Mouse (Mus musculus) midbrain, embryonic 12.5 days (tissue): Measurements from ENCODE around the gene Rab4b. TPM values are rescaled to one million over a fixed set of nuclear protein-coding genes. Genes with fewer than 3 reads are reported as not detected.

Source experiments
- ATAC-seq: fragments of 200-750 bp; cut with Nextera tagmentation; 2 replicates; pipeline ENCODE4 v1.8.0; 2017; ENCODE audit warnings: low read depth, moderate TSS enrichment, moderate library complexity; ENCODE audit not compliant: low FRiP score
- H3K27ac ChIP-seq: fragments of 300-500 bp; sonication (generic); replicated peaks from 2 replicates; pipeline ENCODE4 v1.5.1; 2016; ENCODE audit warnings: mild to moderate bottlenecking
- H3K27me3 ChIP-seq: fragments of 300-500 bp; sonication (generic); 2 replicates; pipeline ENCODE4 v1.6.1; 2016; ENCODE audit warnings: mild to moderate bottlenecking
- H3K36me3 ChIP-seq: fragments of 300-500 bp; sonication (generic); 2 replicates; pipeline ENCODE4 v1.6.1; 2016
- H3K4me1 ChIP-seq: fragments of 300-500 bp; sonication (generic); 2 replicates; pipeline ENCODE4 v1.6.1; 2016
- H3K4me2 ChIP-seq: fragments of 300-500 bp; sonication (generic); replicated peaks from 2 replicates; pipeline ENCODE4 v1.6.1; 2016; ENCODE audit warnings: mild to moderate bottlenecking, moderate library complexity
- H3K4me3 ChIP-seq: fragments of 300-500 bp; sonication (generic); 2 replicates; pipeline ENCODE4 v1.5.1; 2016; ENCODE audit warnings: mild to moderate bottlenecking
- H3K9ac ChIP-seq: fragments of 300-500 bp; sonication (generic); replicated peaks from 2 replicates; pipeline ENCODE4 v1.6.1; 2016; ENCODE audit warnings: mild to moderate bottlenecking, moderate library complexity
- H3K9me3 ChIP-seq: fragments of 300-500 bp; sonication (generic); 2 replicates; pipeline ENCODE4 v1.6.1; 2016; ENCODE audit warnings: mild to moderate bottlenecking
- WGBS: fragments of 180-500 bp; shearing (Covaris S2); methylation state at CpG from one replicate; pipeline ENCODE4 v1.1.7; 2016; 5-methylcytosine and 5-hydroxymethylcytosine counted together
- polyA plus RNA-seq: library from polyadenylated mRNA; unstranded; fragments of >200 nt; fragmentation: Nextera tagmentation; extraction: Ambion mirVana; gene quantifications from 2 replicates; pipeline ENCODE4 v1.2.1, GENCODE M21; 2016

The Rab4b gene
- 82.9 and 83.0 TPM in 2 replicates for polyA plus RNA-seq

DNA sequence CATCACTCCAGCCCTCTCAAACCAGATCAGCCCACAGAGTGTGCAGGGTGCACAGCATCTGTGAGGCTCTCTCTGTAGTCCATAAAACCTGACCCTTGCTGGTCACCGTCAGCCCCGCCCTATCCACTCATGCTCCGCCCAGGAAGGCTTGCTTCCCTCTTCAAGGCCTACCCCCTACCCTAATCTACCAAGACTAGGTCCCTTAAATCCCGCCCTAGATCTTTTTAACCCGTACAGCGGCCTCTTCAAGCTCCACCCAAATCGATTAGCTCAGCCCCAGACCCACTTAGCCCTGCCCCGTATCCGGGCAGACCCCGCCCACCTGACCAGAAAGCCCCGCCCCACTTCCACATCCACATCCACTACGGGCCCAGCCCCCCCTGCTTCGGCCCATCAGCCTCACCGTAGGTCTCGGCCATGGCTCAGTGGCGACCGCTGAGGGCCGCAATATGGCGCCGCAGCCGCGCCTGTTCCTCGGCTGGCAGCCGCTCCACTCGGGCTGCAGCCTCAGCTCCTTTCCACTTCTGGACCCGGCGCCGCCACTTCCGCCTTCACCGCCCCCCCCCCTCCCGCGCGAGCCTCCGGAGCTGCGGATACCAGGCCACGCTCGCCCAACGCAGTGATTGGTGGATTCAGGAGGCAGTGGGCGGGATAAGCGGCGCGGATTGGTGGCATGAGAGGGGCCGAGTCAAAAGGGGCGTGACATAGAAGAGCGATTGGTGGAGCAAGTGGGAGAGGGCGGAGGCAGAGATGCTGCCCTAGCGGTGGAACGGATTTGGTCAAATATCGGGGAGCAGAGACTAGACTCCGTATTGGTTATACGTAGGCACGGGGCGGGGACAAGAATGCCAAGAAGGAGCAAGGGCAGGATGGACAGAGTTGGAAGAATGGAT, at the start of gene Rab4b:
Rab4b (minus strand) TSS at position 573 of the 893 bp plus-strand sequence.
- peak; percentile 98 for ATAC-seq
- Histone ChIP-seq H3K4me1 (peaks cover 12% of the 10 kb centered on the region), H3K9me3 (no peaks in the 10 kb centered on the region), H3K4me3 (peak within 1 kb of the TSS; percentile 72), H3K36me3 (peaks cover 23% of the 10 kb centered on the region), H3K27ac (peak within 1 kb of the TSS; percentile 93), H3K9ac (peak within 1 kb of the TSS; percentile 58), H3K4me2 (peak within 1 kb of the TSS; percentile 55), H3K27me3 (no peaks in the 10 kb centered on the region)
- under 1% methylated on average over 51 of the region's 53 CpGs for WGBS

DNA sequence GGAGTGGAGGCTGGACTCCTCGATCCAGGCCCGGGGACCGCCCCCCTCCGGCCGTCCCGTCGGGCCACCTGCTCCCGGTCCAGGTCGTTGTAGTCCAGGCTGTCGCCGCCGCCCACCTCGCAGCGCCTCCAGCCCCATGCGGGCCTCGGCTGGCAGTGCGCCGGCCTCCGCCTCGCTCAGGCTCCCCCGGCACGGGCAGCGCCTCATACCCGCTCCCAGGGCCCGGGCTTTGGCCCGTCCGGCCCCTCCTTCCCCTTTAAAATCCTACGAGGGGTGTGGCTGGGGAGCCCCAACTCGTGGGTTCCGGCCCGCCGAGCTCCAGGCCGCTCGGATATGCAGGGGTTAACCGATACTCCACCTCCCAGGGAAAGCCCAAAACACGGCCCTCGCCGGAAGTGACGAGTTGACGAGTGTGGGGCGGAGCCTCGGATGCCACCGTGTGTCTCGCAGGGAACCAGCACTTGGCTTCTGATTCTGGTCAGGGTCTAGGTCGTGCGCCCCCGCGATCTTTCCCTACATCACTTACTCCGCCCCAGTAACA, 49.7 kb upstream of the Rab4b start, which contains the start of gene Itpkc:
Itpkc (minus strand) TSS at position 381 of the 541 bp plus-strand sequence.
- Histone ChIP-seq H3K4me1 (peaks cover 54% of the 10 kb centered on the region), H3K9ac (peak within 1 kb of the TSS; percentile 85)
- under 1% methylated on average over 47 of the region's 49 CpGs for WGBS

DNA sequence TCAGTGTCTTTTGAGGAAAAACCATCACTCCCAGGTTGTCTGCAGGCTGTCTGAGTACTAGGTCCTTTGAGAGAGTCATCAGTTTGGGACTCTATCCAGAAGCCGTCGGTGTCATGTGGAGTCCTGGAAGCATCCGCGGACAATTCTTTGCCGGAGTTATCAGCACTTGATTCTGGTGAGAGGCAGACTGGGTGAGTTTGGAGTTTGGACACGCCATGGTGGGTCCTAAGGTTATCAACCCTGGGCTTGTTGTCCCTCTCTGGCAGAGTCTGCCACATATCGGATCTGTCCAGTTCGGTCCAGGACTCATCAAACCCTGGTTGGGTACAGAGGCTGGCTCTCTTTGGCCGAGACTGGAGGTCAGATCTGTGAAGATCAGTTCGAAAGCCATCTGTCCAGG, 49.0 kb upstream of the Rab4b start:
- WGBS: under 1% methylated on average over 10 of the region's 10 CpGs
- Histone ChIP-seq H3K4me2 (peak overlapping the region; percentile 91), H3K27me3 (no peaks in the 10 kb centered on the region), H3K9ac (peak overlapping the region; percentile 85), H3K4me3 (peak overlapping the region; percentile 72), H3K27ac (peak overlapping the region; percentile 81), H3K4me1 (peaks cover 55% of the 10 kb centered on the region), H3K36me3 (no peaks in the 10 kb centered on the region), H3K9me3 (no peaks in the 10 kb centered on the region)
- no peak for ATAC-seq

More for the DNA sequence above, 49.7 kb upstream of the Rab4b start, which contains the start of gene Itpkc:
- Histone ChIP-seq H3K36me3 (no peaks in the 10 kb centered on the region), H3K27ac (peak within 1 kb of the TSS; percentile 81), H3K27me3 (no peaks in the 10 kb centered on the region), H3K9me3 (no peaks in the 10 kb centered on the region), H3K4me2 (peak within 1 kb of the TSS; percentile 91), H3K4me3 (peak within 1 kb of the TSS; percentile 72)
- peak; percentile 77 for ATAC-seq

DNA sequence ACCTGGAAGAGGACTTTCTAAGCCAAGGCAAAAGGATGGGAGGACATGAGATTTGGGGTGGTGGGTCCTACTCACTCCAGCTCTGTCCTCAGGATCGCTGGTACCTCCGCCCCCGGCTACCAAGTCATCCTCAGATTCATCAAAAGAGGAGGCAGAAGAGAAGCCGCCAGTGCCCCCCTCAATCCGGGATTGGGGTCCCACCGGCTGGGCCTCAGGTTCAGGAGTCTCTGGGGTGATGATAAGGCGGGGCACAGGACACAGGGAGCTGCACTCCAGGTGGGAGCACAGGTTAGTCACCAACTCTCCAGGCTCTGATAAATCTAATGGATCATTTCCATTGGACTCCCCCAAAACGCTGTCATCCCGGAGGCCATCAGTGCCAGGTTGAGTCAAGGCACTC, 48.6 kb upstream of the Rab4b start:
- Histone ChIP-seq H3K27ac (no peak overlapping the region), H3K36me3 (no peaks in the 10 kb centered on the region), H3K9ac (peak overlapping the region; percentile 85), H3K4me3 (peak overlapping the region; percentile 72), H3K4me1 (peaks cover 51% of the 10 kb centered on the region), H3K4me2 (peak overlapping the region; percentile 91), H3K27me3 (no peaks in the 10 kb centered on the region), H3K9me3 (no peaks in the 10 kb centered on the region)
- WGBS: 26% methylated on average over 9 of the region's 9 CpGs
- no peak for ATAC-seq

DNA sequence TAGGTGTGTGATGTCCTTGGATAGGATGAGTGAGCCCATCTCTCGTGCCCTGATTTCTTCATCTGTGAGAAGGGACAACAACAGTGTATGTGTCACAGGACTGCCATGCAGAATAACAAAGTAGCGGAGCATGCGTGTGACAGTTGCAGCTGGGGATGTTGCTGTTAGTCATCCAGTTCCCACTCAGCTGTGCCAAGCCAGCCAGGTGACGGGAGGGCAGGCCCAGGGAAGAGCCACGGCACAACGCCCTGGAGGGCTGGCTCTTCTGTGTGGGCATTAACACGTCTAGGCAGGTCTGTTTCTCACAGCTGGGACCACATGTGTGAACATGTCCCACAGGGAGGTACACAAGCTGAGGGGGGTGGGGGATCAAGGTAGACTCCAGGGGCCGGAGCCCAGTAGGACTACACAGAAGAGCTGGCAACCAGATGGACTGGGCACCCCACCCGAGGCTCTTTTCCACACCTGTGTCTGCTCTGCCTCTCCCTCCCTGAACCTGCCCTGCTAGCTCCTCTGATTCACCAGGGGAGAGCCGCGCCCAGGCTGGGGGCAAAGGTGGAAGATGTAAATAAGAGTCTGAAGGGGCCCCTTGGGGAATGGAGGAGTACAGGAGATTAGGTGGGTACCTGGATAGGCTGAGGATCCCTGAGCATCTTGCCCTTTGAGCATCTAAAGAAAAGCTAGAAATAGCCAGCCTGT, 46.3 kb upstream of the Rab4b start:
- Histone ChIP-seq H3K27me3 (no peaks in the 10 kb centered on the region), H3K9me3 (no peaks in the 10 kb centered on the region), H3K4me2 (peak overlapping the region; percentile 91), H3K4me3 (peak overlapping the region; percentile 4), H3K4me1 (peaks cover 51% of the 10 kb centered on the region), H3K27ac (no peak overlapping the region), H3K36me3 (0 out of 2 replicates have a peak, but pooled peaks cover under 1% of the 10 kb centered on the region), H3K9ac (peak overlapping the region; percentile 43)
- 83% methylated on average over 11 of the region's 11 CpGs for WGBS
- ATAC-seq: no peak

DNA sequence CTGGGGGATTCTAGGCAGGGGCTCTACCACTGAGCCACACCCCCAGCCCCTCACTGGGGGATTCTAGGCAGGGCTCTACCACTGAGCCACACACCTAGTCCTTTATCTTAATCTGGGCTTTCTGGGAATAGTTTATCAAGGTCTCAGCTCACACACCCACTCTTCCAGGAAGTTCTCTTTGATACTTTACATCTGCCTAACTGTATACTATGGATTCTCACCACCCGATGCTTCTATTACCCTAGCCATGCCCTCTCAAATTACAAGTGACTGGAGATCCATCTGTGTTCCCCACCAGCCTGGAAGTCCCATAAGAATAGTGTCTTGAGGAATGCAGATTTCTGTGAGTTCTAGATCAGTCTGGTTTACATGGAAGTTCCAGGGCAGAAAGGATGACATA, 43.8 kb upstream of the Rab4b start:
- no peak for ATAC-seq
- Histone ChIP-seq H3K9ac (no peak overlapping the region), H3K27ac (no peak overlapping the region), H3K27me3 (no peaks in the 10 kb centered on the region), H3K9me3 (no peaks in the 10 kb centered on the region), H3K4me2 (no peak overlapping the region), H3K4me3 (no peak overlapping the region), H3K36me3 (peaks cover 19% of the 10 kb centered on the region), H3K4me1 (peaks cover 42% of the 10 kb centered on the region)
- WGBS: 85% methylated on average over 1 of the region's 1 CpGs

DNA sequence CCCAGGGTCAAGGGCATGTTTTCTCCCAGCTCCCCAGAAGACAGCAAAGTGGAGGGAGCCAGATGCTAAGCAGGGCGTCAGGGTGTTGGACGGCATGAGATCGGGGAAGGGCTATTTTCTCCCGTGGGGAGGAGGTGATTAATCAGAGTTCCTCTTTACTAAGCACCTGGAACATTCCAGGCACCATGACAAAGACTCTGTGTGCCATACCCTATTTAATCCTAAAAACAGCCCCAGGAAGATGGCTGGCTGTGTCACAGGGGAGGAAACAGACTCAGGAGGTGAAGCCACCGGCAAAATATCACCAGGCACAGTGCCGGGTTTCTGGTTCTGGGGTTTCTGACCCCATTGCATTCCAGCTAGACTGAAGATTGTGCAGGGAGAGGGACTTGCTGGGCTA, 43.2 kb upstream of the Rab4b start:
- Histone ChIP-seq H3K9me3 (no peaks in the 10 kb centered on the region), H3K27ac (no peak overlapping the region), H3K4me2 (no peak overlapping the region), H3K4me3 (no peak overlapping the region), H3K4me1 (peaks cover 36% of the 10 kb centered on the region), H3K27me3 (no peaks in the 10 kb centered on the region), H3K9ac (no peak overlapping the region), H3K36me3 (peaks cover 25% of the 10 kb centered on the region)
- 88% methylated on average over 6 of the region's 6 CpGs for WGBS
- ATAC-seq: no peak

DNA sequence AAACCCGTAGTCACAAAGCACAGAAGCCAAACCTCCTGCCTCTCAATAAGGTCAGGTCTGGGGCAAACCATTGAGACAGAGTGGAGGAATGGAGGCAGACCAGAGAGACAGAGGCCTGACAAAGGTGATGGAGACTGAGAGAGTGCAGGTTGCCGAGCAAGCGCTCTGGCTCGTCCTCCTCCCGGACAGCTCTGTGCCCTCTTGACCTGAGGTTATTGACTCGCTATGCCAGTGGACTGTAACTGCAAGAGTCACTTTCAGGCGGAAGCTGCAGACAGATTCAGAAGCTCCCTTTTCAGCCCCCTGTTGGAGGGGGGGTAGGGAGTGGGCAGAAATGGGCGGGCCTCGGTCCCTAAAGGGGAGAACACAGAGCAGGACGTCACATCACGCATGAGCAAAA, 41.2 kb upstream of the Rab4b start:
- Histone ChIP-seq H3K4me1 (peaks cover 16% of the 10 kb centered on the region), H3K9ac (no peak overlapping the region), H3K27me3 (no peaks in the 10 kb centered on the region), H3K36me3 (peaks cover 37% of the 10 kb centered on the region), H3K4me2 (no peak overlapping the region), H3K4me3 (no peak overlapping the region), H3K9me3 (no peaks in the 10 kb centered on the region), H3K27ac (no peak overlapping the region)
- WGBS: 86% methylated on average over 11 of the region's 11 CpGs
- ATAC-seq: no peak

DNA sequence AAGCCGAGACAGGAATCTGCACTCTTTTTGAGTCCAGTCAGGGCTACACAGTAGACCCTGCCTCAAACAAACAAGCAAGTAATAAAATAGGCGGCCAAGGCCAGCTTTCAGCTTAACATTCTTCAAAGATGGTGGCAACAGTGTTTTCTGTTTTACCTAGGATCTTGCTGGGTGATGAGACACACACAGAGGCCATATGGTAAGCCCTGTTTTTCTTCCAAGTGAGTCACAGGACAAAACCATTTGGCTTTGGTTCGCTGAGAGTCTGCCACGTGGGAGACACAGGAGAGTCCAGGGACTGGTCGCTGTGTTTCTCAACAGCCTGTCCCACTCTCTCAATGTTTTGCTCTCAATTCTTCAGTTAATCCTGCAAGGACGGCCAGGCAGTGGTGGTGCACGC, 39.9 kb upstream of the Rab4b start:
- Histone ChIP-seq H3K4me3 (no peak overlapping the region), H3K27ac (no peak overlapping the region), H3K36me3 (peaks cover 46% of the 10 kb centered on the region), H3K4me2 (no peak overlapping the region), H3K9me3 (no peaks in the 10 kb centered on the region), H3K4me1 (peaks cover 3% of the 10 kb centered on the region; the same call in 1 of the 2 replicates), H3K9ac (no peak overlapping the region), H3K27me3 (no peaks in the 10 kb centered on the region)
- WGBS: 85% methylated on average over 7 of the region's 7 CpGs
- ATAC-seq: no peak

DNA sequence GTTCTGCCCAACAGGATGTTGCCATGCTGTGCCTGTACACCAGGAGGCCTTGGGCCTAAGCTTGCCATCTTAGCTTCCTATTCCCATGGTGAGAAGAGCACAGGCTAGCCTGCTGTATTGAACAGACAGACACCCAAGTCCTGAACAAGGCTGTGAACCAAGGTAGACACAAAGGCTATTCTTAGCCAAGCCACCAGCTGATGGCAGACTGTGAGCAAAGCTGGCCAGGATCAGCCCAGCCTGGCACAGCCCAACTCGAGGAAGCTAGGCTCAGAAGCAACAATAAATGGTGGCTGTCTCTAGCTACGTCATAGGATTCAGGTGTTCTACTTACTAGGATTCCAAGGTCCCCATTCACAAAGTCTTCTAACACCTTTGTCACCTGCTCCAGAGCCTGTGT, 33.9 kb upstream of the Rab4b start:
- ATAC-seq: no peak
- Histone ChIP-seq H3K4me3 (no peak overlapping the region), H3K27ac (no peak overlapping the region), H3K4me1 (no peaks in the 10 kb centered on the region), H3K4me2 (no peak overlapping the region), H3K27me3 (no peaks in the 10 kb centered on the region), H3K36me3 (peaks cover 79% of the 10 kb centered on the region), H3K9ac (no peak overlapping the region), H3K9me3 (no peaks in the 10 kb centered on the region)
- WGBS: 86% methylated on average over 2 of the region's 2 CpGs

DNA sequence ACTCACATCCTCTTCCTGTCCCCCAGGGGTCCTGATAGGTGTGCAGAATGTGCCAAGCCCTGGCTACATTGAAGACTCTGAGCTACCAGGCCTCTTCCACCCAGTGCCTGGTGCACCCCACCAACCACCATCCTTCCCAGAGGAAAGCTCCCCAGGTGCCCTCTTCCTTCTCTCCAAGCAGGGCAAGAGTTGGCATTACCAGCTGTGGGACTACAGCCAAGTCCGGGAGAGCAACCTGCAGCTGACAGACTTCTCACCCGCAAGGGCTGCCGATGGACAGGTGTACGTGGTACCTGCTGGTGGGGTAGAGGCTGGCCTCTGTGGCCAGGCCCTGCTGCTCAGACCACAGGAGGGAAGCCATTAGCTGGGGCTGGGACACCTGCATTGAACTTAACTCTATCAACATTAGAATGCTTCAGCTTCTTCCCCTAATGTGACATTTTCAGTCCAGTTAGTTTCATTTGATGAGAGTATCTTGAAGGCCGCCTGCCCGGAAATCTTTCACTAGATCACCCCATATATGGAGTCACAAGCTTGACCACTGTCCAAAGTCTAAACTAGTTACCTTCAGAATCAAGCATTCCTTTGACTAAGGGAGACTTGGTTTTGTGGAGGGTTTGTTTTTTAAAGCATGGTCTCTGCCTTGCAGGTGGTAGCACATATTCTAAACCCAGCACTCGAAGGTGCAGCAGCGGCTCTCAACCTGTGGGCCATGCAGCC, 25.2 kb upstream of the Rab4b start:
- H3K36me3 ChIP-seq: peaks cover 54% of the 10 kb centered on the region
- no peak for ATAC-seq

More for the DNA sequence above, 25.2 kb upstream of the Rab4b start:
- Histone ChIP-seq H3K27me3 (no peaks in the 10 kb centered on the region), H3K27ac (no peak overlapping the region), H3K9ac (no peak overlapping the region), H3K4me3 (no peak overlapping the region), H3K9me3 (no peaks in the 10 kb centered on the region), H3K4me1 (no peaks in the 10 kb centered on the region), H3K4me2 (no peak overlapping the region)
- 94% methylated on average over 8 of the region's 8 CpGs for WGBS
